8 mouse cellular contexts compared by ENCODE assay signal in genomic region chr12:93152618-93153245, GRCm38 (mm10).
DNase-seq lines count a peak whose midpoint lies in the region; ATAC-seq and TF ChIP-seq lines count a peak whose summit lies in the region.

No protein-coding gene starts in this region.

- intact Hi-C loops in heart, postnatal 25 days (cut with DNase I): no loop called here

- ATAC-seq in neural tube, embryonic 15.5 days (ENCODE audit: low FRiP score): no peak
- peak; percentile 96 for ATAC-seq in activated CD4-positive, CD25-positive, alpha-beta regulatory T cell, adult 4 months
- no peak for ATAC-seq in embryonic facial prominence, embryonic 11.5 days (replicated peaks; ENCODE audit: insufficient number of reproducible peaks, low FRiP score, low TSS enrichment, low read depth)
- ATAC-seq in lung, postnatal 0 days: no peak

- no peak overlapping the region for H3K4me2 ChIP-seq in neural tube, embryonic 15.5 days
- no peak overlapping the region for H3K4me2 ChIP-seq in embryonic facial prominence, embryonic 11.5 days (ENCODE audit: low read depth, low read length)
- H3K4me2 ChIP-seq in lung, postnatal 0 days (replicated peaks; ENCODE audit: low read depth, low read length): no peak overlapping the region

- H3K9ac ChIP-seq in neural tube, embryonic 15.5 days (replicated peaks): no peak overlapping the region
- H3K9ac ChIP-seq in embryonic facial prominence, embryonic 11.5 days (replicated peaks; ENCODE audit: low read length): no peak overlapping the region
- no peak overlapping the region for H3K9ac ChIP-seq in lung, postnatal 0 days (replicated peaks; ENCODE audit: low read depth)

- DNase-seq in neural tube, embryonic 10.5 days (ENCODE audit: extremely low spot score, low spot score): peak; percentile 48
- peak; percentile 68 for DNase-seq in embryonic facial prominence, embryonic 11.5 days (ENCODE audit: low spot score)
- DNase-seq in kidney, postnatal 14 days: peak; percentile 48
- DNase-seq in lung, postnatal 0 days (ENCODE audit: low spot score): peak; percentile 35
- DNase-seq in spleen, adult 18-20 months: peak; percentile 6 to 34
- DNase-seq in heart, postnatal 25 days (ENCODE audit: low spot score): no peak

- H3K4me3 ChIP-seq in neural tube, embryonic 15.5 days (replicated peaks): no peak overlapping the region
- H3K4me3 ChIP-seq in embryonic facial prominence, embryonic 11.5 days (ENCODE audit: low read depth, low read length): no peak overlapping the region
- no peak overlapping the region for H3K4me3 ChIP-seq in lung, postnatal 0 days (ENCODE audit: low read depth, low read length)

- H3K36me3 ChIP-seq in neural tube, embryonic 15.5 days: no peaks in the 10 kb centered on the region
- H3K36me3 ChIP-seq in embryonic facial prominence, embryonic 11.5 days (replicated peaks; ENCODE audit: control insufficient read depth, insufficient read depth, low read depth, low read length): no peaks in the 10 kb centered on the region
- no peaks in the 10 kb centered on the region for H3K36me3 ChIP-seq in lung, postnatal 0 days (ENCODE audit: insufficient read depth, low read length)

- H3K27me3 ChIP-seq in neural tube, embryonic 15.5 days (replicated peaks): no peaks in the 10 kb centered on the region
- no peaks in the 10 kb centered on the region for H3K27me3 ChIP-seq in embryonic facial prominence, embryonic 11.5 days (ENCODE audit: control insufficient read depth, insufficient read depth, low read length)
- no peaks in the 10 kb centered on the region for H3K27me3 ChIP-seq in lung, postnatal 0 days (replicated peaks; ENCODE audit: insufficient read depth, low read length)

- peak; percentile 73 for TF ChIP-seq CTCF in lung, postnatal 0 days (IDR thresholded peaks at IDR 0.05)

- no peak overlapping the region for H3K27ac ChIP-seq in neural tube, embryonic 15.5 days (replicated peaks)
- no peak overlapping the region for H3K27ac ChIP-seq in embryonic facial prominence, embryonic 11.5 days (replicated peaks; ENCODE audit: low read depth, low read length)
- no peak overlapping the region for H3K27ac ChIP-seq in lung, postnatal 0 days (ENCODE audit: low read length)

- 38% methylated on average over 6 of the region's 6 CpGs for WGBS in neural tube, embryonic 15.5 days
- 51% methylated on average over 6 of the region's 6 CpGs for WGBS in embryonic facial prominence, embryonic 11.5 days
- WGBS in lung, postnatal 0 days: 51% methylated on average over 6 of the region's 6 CpGs

- no peaks in the 10 kb centered on the region for H3K9me3 ChIP-seq in neural tube, embryonic 15.5 days (replicated peaks)
- H3K9me3 ChIP-seq in embryonic facial prominence, embryonic 11.5 days (replicated peaks; ENCODE audit: control insufficient read depth, low read length): no peaks in the 10 kb centered on the region
- H3K9me3 ChIP-seq in lung, postnatal 0 days (ENCODE audit: low read length): no peaks in the 10 kb centered on the region

- no peak for TF ChIP-seq EP300 in lung, postnatal 0 days (IDR thresholded peaks at IDR 0.05)

- H3K4me1 ChIP-seq in neural tube, embryonic 15.5 days: peaks cover 9% of the 10 kb centered on the region
- H3K4me1 ChIP-seq in embryonic facial prominence, embryonic 11.5 days (ENCODE audit: control insufficient read depth, insufficient read depth, low read length): no peaks in the 10 kb centered on the region
- no peaks in the 10 kb centered on the region for H3K4me1 ChIP-seq in lung, postnatal 0 days (ENCODE audit: insufficient read depth, low read depth, low read length)
